Mouse (Mus musculus) midbrain, embryonic 14.5 days (tissue): ENCODE results near the gene Rgs14. TPM values are rescaled to one million over a fixed set of nuclear protein-coding genes. Genes with fewer than 3 reads are reported as not detected.

ENCODE experiments used
- ATAC-seq: fragments of 200-750 bp; cut with Nextera tagmentation; 2 replicates; pipeline ENCODE4 v1.8.0; 2017; ENCODE audit warnings: moderate number of reproducible peaks, moderate library complexity; ENCODE audit not compliant: low FRiP score, low TSS enrichment
- DNase-seq: peaks from one replicate; pipeline ENCODE4 v3.0.0-alpha.2; 2015
- H3K27ac ChIP-seq: fragments of 300-500 bp; sonication (generic); replicated peaks from 2 replicates; pipeline ENCODE4 v1.5.1; 2014; ENCODE audit warnings: mild to moderate bottlenecking, low read depth, low read length, moderate library complexity
- H3K27me3 ChIP-seq: fragments of 300-500 bp; sonication (generic); 2 replicates; pipeline ENCODE4 v1.6.1; 2014; ENCODE audit warnings: low read length, control low read depth, mixed read lengths; ENCODE audit not compliant: control insufficient read depth, insufficient read depth
- H3K36me3 ChIP-seq: fragments of 300-500 bp; sonication (generic); 2 replicates; pipeline ENCODE4 v1.6.1; 2014; ENCODE audit warnings: low read length, control low read depth; ENCODE audit not compliant: control insufficient read depth, insufficient read depth
- H3K4me1 ChIP-seq: fragments of 300-500 bp; sonication (generic); 2 replicates; pipeline ENCODE4 v1.6.1; 2014; ENCODE audit warnings: mild to moderate bottlenecking, antibody characterized with exemption, low read length, control low read depth; ENCODE audit not compliant: control insufficient read depth, insufficient read depth
- H3K4me2 ChIP-seq: fragments of 300-500 bp; sonication (generic); 2 replicates; pipeline ENCODE4 v1.6.1; 2014; ENCODE audit warnings: mild to moderate bottlenecking, low read length, moderate library complexity
- H3K4me3 ChIP-seq: fragments of 300-500 bp; sonication (generic); replicated peaks from 2 replicates; pipeline ENCODE4 v1.5.1; 2014; ENCODE audit warnings: low read depth, low read length
- H3K9ac ChIP-seq: fragments of 300-500 bp; sonication (generic); replicated peaks from 2 replicates; pipeline ENCODE4 v1.6.1; 2014; ENCODE audit warnings: mild to moderate bottlenecking, low read length, moderate library complexity
- H3K9me3 ChIP-seq: fragments of 300-500 bp; sonication (generic); 2 replicates; pipeline ENCODE4 v1.6.1; 2016; ENCODE audit warnings: low read length, control low read depth, mixed read lengths; ENCODE audit not compliant: control insufficient read depth
- WGBS: fragments of 180-500 bp; shearing (Covaris S2); extraction: QIAGEN DNeasy Blood & Tissue Kit; methylation state at CpG from one replicate; pipeline ENCODE4 v1.1.7; 2014; 5-methylcytosine and 5-hydroxymethylcytosine counted together
- polyA plus RNA-seq: library from polyadenylated mRNA; unstranded; fragments of >200 nt; fragmentation: Nextera tagmentation; extraction: Ambion mirVana; gene quantifications from 2 replicates; pipeline ENCODE4 v1.2.1, GENCODE M21; 2014

Rgs14 gene
- polyA plus RNA-seq: 0.30 and 0.33 TPM in 2 replicates

GRCm38 (mm10) chr13:55369531-55370114 is at the start of gene Rgs14:
Gene Rgs14 (plus strand): TSS chr13:55369732.
- Histone ChIP-seq H3K27me3 (no peaks in the 10 kb centered on the region; the same call in 1 of the 2 replicates), H3K27ac (no peak within 1 kb of the TSS), H3K36me3 (no peaks in the 10 kb centered on the region), H3K4me2 (no peak within 1 kb of the TSS), H3K4me3 (no peak within 1 kb of the TSS), H3K4me1 (no peaks in the 10 kb centered on the region), H3K9ac (no peak within 1 kb of the TSS), H3K9me3 (no peaks in the 10 kb centered on the region)
- DNase-seq (no peak), ATAC-seq (no peak)
- WGBS: 68% methylated on average over 13 of the region's 13 CpGs

GRCm38 (mm10) chr13:55319931-55320533 is 49.5 kb upstream of the Rgs14 start, which contains the start of gene Prelid1:
Gene Prelid1 (plus strand): TSS chr13:55320500.
- peak within 1 kb of the TSS; percentile 95 for H3K4me2 ChIP-seq
- H3K27ac ChIP-seq: peak within 1 kb of the TSS; percentile 75; the same call in 1 of the 2 replicates
- no peak for DNase-seq
- peak within 1 kb of the TSS; percentile 93 for H3K9ac ChIP-seq
- H3K9me3 ChIP-seq: no peaks in the 10 kb centered on the region
- peak within 1 kb of the TSS; percentile 93 for H3K4me3 ChIP-seq
- 96% methylated on average over 4 of the region's 4 CpGs for WGBS
- H3K4me1 ChIP-seq: peaks cover 21% of the 10 kb centered on the region
- ATAC-seq: no peak
- peaks cover 67% of the 10 kb centered on the region for H3K36me3 ChIP-seq
- H3K27me3 ChIP-seq: no peaks in the 10 kb centered on the region

- Histone ChIP-seq H3K9ac (peak within 1 kb of the TSS; percentile 93), H3K27ac (peak within 1 kb of the TSS; percentile 75), H3K36me3 (peaks cover 67% of the 10 kb centered on the region), H3K27me3 (no peaks in the 10 kb centered on the region), H3K4me2 (peak within 1 kb of the TSS; percentile 95), H3K9me3 (no peaks in the 10 kb centered on the region), H3K4me1 (peaks cover 21% of the 10 kb centered on the region), H3K4me3 (peak within 1 kb of the TSS; percentile 93)
- DNase-seq (peak; percentile 97), ATAC-seq (peak; percentile 90)
- under 1% methylated on average over 73 of the region's 73 CpGs for WGBS
These were observed 48.0 kb upstream of the Rgs14 start, which contains the start of gene Rab24 for GRCm38 (mm10) chr13:55321434-55322129. Gene Rab24 (minus strand): TSS chr13:55321946.

- Histone ChIP-seq H3K27me3 (no peaks in the 10 kb centered on the region), H3K27ac (peak overlapping the region; percentile 75), H3K9me3 (no peaks in the 10 kb centered on the region), H3K4me3 (peak overlapping the region; percentile 93), H3K36me3 (peaks cover 63% of the 10 kb centered on the region), H3K9ac (peak overlapping the region; percentile 93), H3K4me1 (peaks cover 21% of the 10 kb centered on the region), H3K4me2 (peak overlapping the region; percentile 95)
- ATAC-seq (no peak), DNase-seq (peak; percentile 80)
- 2% methylated on average over 31 of the region's 31 CpGs for WGBS
These were observed 47.3 kb upstream of the Rgs14 start for GRCm38 (mm10) chr13:55322130-55322825.

- DNase-seq (no peak), ATAC-seq (no peak)
- peaks cover 33% of the 10 kb centered on the region for H3K4me1 ChIP-seq
- H3K27me3 ChIP-seq: no peaks in the 10 kb centered on the region
- H3K9ac ChIP-seq: no peak overlapping the region
- H3K4me3 ChIP-seq: no peak overlapping the region
- H3K9me3 ChIP-seq: no peaks in the 10 kb centered on the region
- no peak overlapping the region for H3K27ac ChIP-seq
- 78% methylated on average over 11 of the region's 11 CpGs for WGBS
- H3K36me3 ChIP-seq: peaks cover 31% of the 10 kb centered on the region
- no peak overlapping the region for H3K4me2 ChIP-seq
These were observed 43.9 kb upstream of the Rgs14 start for GRCm38 (mm10) chr13:55325596-55325995.

GRCm38 (mm10) chr13:55327169-55327568 is 42.4 kb upstream of the Rgs14 start:
- Histone ChIP-seq H3K4me3 (no peak overlapping the region), H3K4me1 (peaks cover 31% of the 10 kb centered on the region), H3K9me3 (no peaks in the 10 kb centered on the region), H3K27me3 (no peaks in the 10 kb centered on the region), H3K4me2 (peak overlapping the region; percentile 10; the same call in 1 of the 2 replicates), H3K9ac (no peak overlapping the region), H3K27ac (peak overlapping the region; percentile 52), H3K36me3 (peaks cover 31% of the 10 kb centered on the region)
- DNase-seq (no peak), ATAC-seq (no peak)
- 58% methylated on average over 4 of the region's 4 CpGs for WGBS

GRCm38 (mm10) chr13:55327633-55328032 is 41.9 kb upstream of the Rgs14 start:
- peak overlapping the region; percentile 52; the same call in 1 of the 2 replicates for H3K27ac ChIP-seq
- no peak overlapping the region for H3K9ac ChIP-seq
- H3K27me3 ChIP-seq: no peaks in the 10 kb centered on the region
- no peak overlapping the region for H3K4me3 ChIP-seq
- H3K4me2 ChIP-seq: peak overlapping the region; percentile 79; the same call in 1 of the 2 replicates
- 45% methylated on average over 8 of the region's 8 CpGs for WGBS
- H3K4me1 ChIP-seq: peaks cover 29% of the 10 kb centered on the region
- peaks cover 31% of the 10 kb centered on the region for H3K36me3 ChIP-seq
- DNase-seq (peak; percentile 87), ATAC-seq (peak; percentile 28; the same call in 1 of the 2 replicates)
- no peaks in the 10 kb centered on the region for H3K9me3 ChIP-seq

GRCm38 (mm10) chr13:55328171-55328570 is 41.4 kb upstream of the Rgs14 start:
- Histone ChIP-seq H3K27me3 (no peaks in the 10 kb centered on the region), H3K4me2 (peak overlapping the region; percentile 79), H3K9me3 (no peaks in the 10 kb centered on the region), H3K9ac (0 out of 2 replicates have a peak overlapping the region, but pooled peaks have one; percentile 14), H3K36me3 (peaks cover 29% of the 10 kb centered on the region), H3K27ac (no peak overlapping the region), H3K4me1 (peaks cover 23% of the 10 kb centered on the region; the same call in 1 of the 2 replicates), H3K4me3 (peak overlapping the region; percentile 57)
- WGBS: 93% methylated on average over 6 of the region's 6 CpGs
- DNase-seq (no peak), ATAC-seq (no peak)
